Mouse (Mus musculus) stomach, embryonic 15.5 days (tissue): ENCODE data around the gene Stac. TPM values are rescaled to one million over a fixed set of nuclear protein-coding genes. Genes with fewer than 3 reads are reported as not detected.

Source experiments
- ATAC-seq: fragments of 200-750 bp; cut with Nextera tagmentation; 2 replicates; pipeline ENCODE4 v1.8.0; 2017; ENCODE audit warnings: low read depth, moderate number of reproducible peaks, moderate TSS enrichment; ENCODE audit not compliant: insufficient read depth, low FRiP score
- H3K27ac ChIP-seq: fragments of 300-500 bp; sonication (generic); 2 replicates; pipeline ENCODE4 v1.5.1; 2015; ENCODE audit warnings: mild to moderate bottlenecking, inconsistent platforms
- H3K27me3 ChIP-seq: fragments of 300-500 bp; sonication (generic); replicated peaks from 2 replicates; pipeline ENCODE4 v1.6.1; 2015; ENCODE audit warnings: inconsistent platforms
- H3K36me3 ChIP-seq: fragments of 300-500 bp; sonication (generic); 2 replicates; pipeline ENCODE4 v1.6.1; 2015; ENCODE audit warnings: inconsistent platforms
- H3K4me1 ChIP-seq: fragments of 300-500 bp; sonication (generic); 2 replicates; pipeline ENCODE4 v1.6.1; 2015; ENCODE audit warnings: inconsistent platforms
- H3K4me2 ChIP-seq: fragments of 300-500 bp; sonication (generic); 2 replicates; pipeline ENCODE4 v1.6.1; 2015; ENCODE audit warnings: mild to moderate bottlenecking, inconsistent platforms
- H3K4me3 ChIP-seq: fragments of 300-500 bp; sonication (generic); replicated peaks from 2 replicates; pipeline ENCODE4 v1.5.1; 2015; ENCODE audit warnings: inconsistent platforms
- H3K9ac ChIP-seq: fragments of 300-500 bp; sonication (generic); 2 replicates; pipeline ENCODE4 v1.6.1; 2015; ENCODE audit warnings: inconsistent platforms
- H3K9me3 ChIP-seq: fragments of 300-500 bp; sonication (generic); 2 replicates; pipeline ENCODE4 v1.6.1; 2016; ENCODE audit warnings: inconsistent platforms
- WGBS: fragments of 180-500 bp; shearing (Covaris S2); methylation state at CpG from one replicate; pipeline ENCODE4 v1.1.7; 2015; 5-methylcytosine and 5-hydroxymethylcytosine counted together
- polyA plus RNA-seq: library from polyadenylated mRNA; unstranded; fragments of >200 nt; fragmentation: Nextera tagmentation; extraction: Ambion mirVana; gene quantifications from 2 replicates; pipeline ENCODE4 v1.2.1, GENCODE M21; 2015

The Stac gene
- polyA plus RNA-seq, 1 experiment from 2014 or later, result 4.5 TPM

- Histone ChIP-seq H3K27me3 (no peaks in the 10 kb centered on the region), H3K36me3 (no peaks in the 10 kb centered on the region), H3K9me3 (no peaks in the 10 kb centered on the region), H3K4me2 (no peak overlapping the region), H3K4me3 (no peak overlapping the region), H3K4me1 (no peaks in the 10 kb centered on the region), H3K27ac (no peak overlapping the region), H3K9ac (no peak overlapping the region)
- ATAC-seq, result no peak
- 69% methylated on average over 9 of the region's 9 CpGs for WGBS
Observed at GRCm38 (mm10) chr9:111578784-111579183, 111.4 kb downstream of the Stac start.

- Histone ChIP-seq H3K9ac (no peak overlapping the region), H3K27me3 (no peaks in the 10 kb centered on the region), H3K9me3 (no peaks in the 10 kb centered on the region), H3K4me1 (no peaks in the 10 kb centered on the region), H3K4me3 (no peak overlapping the region), H3K36me3 (no peaks in the 10 kb centered on the region), H3K4me2 (no peak overlapping the region), H3K27ac (no peak overlapping the region)
- WGBS, result 71% methylated on average over 6 of the region's 6 CpGs
- no peak for ATAC-seq
Observed at GRCm38 (mm10) chr9:111577453-111577852, 112.7 kb downstream of the Stac start.

GRCm38 (mm10) chr9:111575889-111576288, 114.3 kb downstream of the Stac start:
- Histone ChIP-seq H3K27ac (no peak overlapping the region), H3K4me3 (no peak overlapping the region), H3K27me3 (no peaks in the 10 kb centered on the region), H3K36me3 (no peaks in the 10 kb centered on the region), H3K9ac (no peak overlapping the region), H3K4me2 (no peak overlapping the region), H3K4me1 (no peaks in the 10 kb centered on the region), H3K9me3 (no peaks in the 10 kb centered on the region)
- no peak for ATAC-seq
- WGBS, result 45% methylated on average over 4 of the region's 4 CpGs

GRCm38 (mm10) chr9:111573836-111574235, 116.3 kb downstream of the Stac start:
- Histone ChIP-seq H3K4me3 (no peak overlapping the region), H3K27me3 (no peaks in the 10 kb centered on the region), H3K36me3 (no peaks in the 10 kb centered on the region), H3K4me1 (no peaks in the 10 kb centered on the region), H3K4me2 (no peak overlapping the region), H3K9ac (no peak overlapping the region), H3K27ac (no peak overlapping the region), H3K9me3 (no peaks in the 10 kb centered on the region)
- no peak for ATAC-seq
- 90% methylated on average over 5 of the region's 5 CpGs for WGBS

GRCm38 (mm10) chr9:111571619-111572018, 118.5 kb downstream of the Stac start:
- no peaks in the 10 kb centered on the region for H3K27me3 ChIP-seq
- no peak for ATAC-seq

GRCm38 (mm10) chr9:111564176-111564575, 126.0 kb downstream of the Stac start:
- Histone ChIP-seq H3K9me3 (no peaks in the 10 kb centered on the region), H3K4me2 (no peak overlapping the region), H3K9ac (no peak overlapping the region), H3K27ac (no peak overlapping the region), H3K27me3 (no peaks in the 10 kb centered on the region), H3K4me1 (no peaks in the 10 kb centered on the region), H3K36me3 (no peaks in the 10 kb centered on the region), H3K4me3 (no peak overlapping the region)
- whole genome bisulfite sequencing, result 94% methylated on average over 6 of the region's 6 CpGs
- ATAC-seq, result no peak

More at GRCm38 (mm10) chr9:111571619-111572018, 118.5 kb downstream of the Stac start:
- Histone ChIP-seq H3K4me3 (no peak overlapping the region), H3K4me1 (no peaks in the 10 kb centered on the region), H3K27ac (no peak overlapping the region), H3K36me3 (no peaks in the 10 kb centered on the region), H3K9me3 (no peaks in the 10 kb centered on the region), H3K4me2 (no peak overlapping the region), H3K9ac (no peak overlapping the region)
- WGBS, result 79% methylated on average over 5 of the region's 5 CpGs

- Histone ChIP-seq H3K4me3 (no peak overlapping the region), H3K4me1 (no peaks in the 10 kb centered on the region), H3K4me2 (peak overlapping the region; percentile 23; the same call in 1 of the 2 replicates), H3K36me3 (no peaks in the 10 kb centered on the region), H3K27me3 (no peaks in the 10 kb centered on the region), H3K9me3 (no peaks in the 10 kb centered on the region), H3K27ac (no peak overlapping the region), H3K9ac (no peak overlapping the region)
- WGBS, result 74% methylated on average over 7 of the region's 7 CpGs
- no peak for ATAC-seq
Observed at GRCm38 (mm10) chr9:111563226-111563625, 126.9 kb downstream of the Stac start.

GRCm38 (mm10) chr9:111562217-111562988, 127.7 kb downstream of the Stac start:
- no peak overlapping the region for H3K4me3 ChIP-seq
- H3K9ac ChIP-seq, result no peak overlapping the region
- WGBS, result 48% methylated on average over 19 of the region's 19 CpGs
- no peak; the same call in 1 of the 2 replicates for ATAC-seq
- no peaks in the 10 kb centered on the region for H3K4me1 ChIP-seq
- no peaks in the 10 kb centered on the region for H3K36me3 ChIP-seq
- no peaks in the 10 kb centered on the region for H3K9me3 ChIP-seq
- no peaks in the 10 kb centered on the region for H3K27me3 ChIP-seq
- no peak overlapping the region for H3K27ac ChIP-seq
- H3K4me2 ChIP-seq, result peak overlapping the region; percentile 23; the same call in 1 of the 2 replicates

GRCm38 (mm10) chr9:111556699-111557098, 133.4 kb downstream of the Stac start:
- Histone ChIP-seq H3K4me1 (no peaks in the 10 kb centered on the region; the same call in 1 of the 2 replicates), H3K4me3 (no peak overlapping the region), H3K4me2 (no peak overlapping the region), H3K27ac (no peak overlapping the region), H3K9ac (no peak overlapping the region), H3K27me3 (no peaks in the 10 kb centered on the region), H3K36me3 (no peaks in the 10 kb centered on the region), H3K9me3 (no peaks in the 10 kb centered on the region)
- 59% methylated on average over 3 of the region's 3 CpGs for WGBS
- no peak for ATAC-seq

- no peak overlapping the region for H3K4me3 ChIP-seq
- H3K9me3 ChIP-seq, result no peaks in the 10 kb centered on the region
- no peak overlapping the region for H3K4me2 ChIP-seq
- H3K9ac ChIP-seq, result no peak overlapping the region
- no peak for ATAC-seq
- H3K27me3 ChIP-seq, result no peaks in the 10 kb centered on the region
- WGBS, result 26% methylated on average over 3 of the region's 3 CpGs
- H3K27ac ChIP-seq, result no peak overlapping the region
- no peaks in the 10 kb centered on the region; the same call in 1 of the 2 replicates for H3K4me1 ChIP-seq
- no peaks in the 10 kb centered on the region for H3K36me3 ChIP-seq
Observed at GRCm38 (mm10) chr9:111552865-111553264, 137.3 kb downstream of the Stac start.

GRCm38 (mm10) chr9:111551461-111552190, 138.5 kb downstream of the Stac start:
- no peak overlapping the region for H3K4me2 ChIP-seq
- no peak for ATAC-seq
- H3K9ac ChIP-seq, result no peak overlapping the region
- 65% methylated on average over 15 of the region's 15 CpGs for WGBS
- no peaks in the 10 kb centered on the region for H3K27me3 ChIP-seq
- no peaks in the 10 kb centered on the region; the same call in 1 of the 2 replicates for H3K4me1 ChIP-seq
- H3K9me3 ChIP-seq, result no peaks in the 10 kb centered on the region
- no peak overlapping the region for H3K27ac ChIP-seq
- no peak overlapping the region for H3K4me3 ChIP-seq
- H3K36me3 ChIP-seq, result no peaks in the 10 kb centered on the region

GRCm38 (mm10) chr9:111550963-111551321, 139.2 kb downstream of the Stac start:
- no peaks in the 10 kb centered on the region; the same call in 1 of the 2 replicates for H3K4me1 ChIP-seq
- H3K9me3 ChIP-seq, result no peaks in the 10 kb centered on the region
- no peak overlapping the region for H3K4me3 ChIP-seq
- H3K4me2 ChIP-seq, result no peak overlapping the region
- no peak overlapping the region for H3K27ac ChIP-seq
- no peaks in the 10 kb centered on the region for H3K36me3 ChIP-seq
- 67% methylated on average over 8 of the region's 8 CpGs for WGBS
- H3K27me3 ChIP-seq, result no peaks in the 10 kb centered on the region
- H3K9ac ChIP-seq, result no peak overlapping the region
- no peak for ATAC-seq
